Mouse (Mus musculus) embryonic facial prominence, embryonic 12.5 days (tissue): Measurements from ENCODE around the gene Bcl11b. TPM values are rescaled to one million over a fixed set of nuclear protein-coding genes. Genes with fewer than 3 reads are reported as not detected.

ENCODE experiments used
- ATAC-seq: fragments of 200-750 bp; cut with Nextera tagmentation; 2 replicates; pipeline ENCODE4 v1.8.0; 2017; ENCODE audit not compliant: insufficient number of reproducible peaks, insufficient read depth, low FRiP score, low TSS enrichment
- H3K27ac ChIP-seq: fragments of 300-500 bp; sonication (generic); 2 replicates; pipeline ENCODE4 v1.5.1; 2016; ENCODE audit warnings: mild to moderate bottlenecking
- H3K27me3 ChIP-seq: fragments of 300-500 bp; sonication (generic); 2 replicates; pipeline ENCODE4 v1.6.1; 2016; ENCODE audit warnings: mild to moderate bottlenecking, moderate library complexity
- H3K36me3 ChIP-seq: fragments of 300-500 bp; sonication (generic); 2 replicates; pipeline ENCODE4 v1.6.1; 2016; ENCODE audit warnings: mild to moderate bottlenecking
- H3K4me1 ChIP-seq: fragments of 300-500 bp; sonication (generic); 2 replicates; pipeline ENCODE4 v1.6.1; 2016
- H3K4me2 ChIP-seq: fragments of 300-500 bp; sonication (generic); replicated peaks from 2 replicates; pipeline ENCODE4 v1.6.1; 2016; ENCODE audit warnings: mild to moderate bottlenecking, moderate library complexity
- H3K4me3 ChIP-seq: fragments of 300-500 bp; sonication (generic); 2 replicates; pipeline ENCODE4 v1.5.1; 2016; ENCODE audit warnings: mild to moderate bottlenecking
- H3K9ac ChIP-seq: fragments of 300-500 bp; sonication (generic); 2 replicates; pipeline ENCODE4 v1.6.1; 2016; ENCODE audit warnings: mild to moderate bottlenecking, moderate library complexity
- H3K9me3 ChIP-seq: fragments of 300-500 bp; sonication (generic); 2 replicates; pipeline ENCODE4 v1.6.1; 2016; ENCODE audit warnings: mild to moderate bottlenecking, moderate library complexity
- whole genome bisulfite sequencing: fragments of 180-500 bp; shearing (Covaris S2); methylation state at CpG from one replicate; pipeline ENCODE4 v1.1.7; 2016; 5-methylcytosine and 5-hydroxymethylcytosine counted together
- polyA plus RNA-seq: library from polyadenylated mRNA; unstranded; fragments of >200 nt; fragmentation: Nextera tagmentation; extraction: Ambion mirVana; gene quantifications from 2 replicates; pipeline ENCODE4 v1.2.1, GENCODE M21; 2016

Gene Bcl11b
- polyA plus RNA-seq, 1 experiment from 2014 or later, result 39.4 TPM

DNA sequence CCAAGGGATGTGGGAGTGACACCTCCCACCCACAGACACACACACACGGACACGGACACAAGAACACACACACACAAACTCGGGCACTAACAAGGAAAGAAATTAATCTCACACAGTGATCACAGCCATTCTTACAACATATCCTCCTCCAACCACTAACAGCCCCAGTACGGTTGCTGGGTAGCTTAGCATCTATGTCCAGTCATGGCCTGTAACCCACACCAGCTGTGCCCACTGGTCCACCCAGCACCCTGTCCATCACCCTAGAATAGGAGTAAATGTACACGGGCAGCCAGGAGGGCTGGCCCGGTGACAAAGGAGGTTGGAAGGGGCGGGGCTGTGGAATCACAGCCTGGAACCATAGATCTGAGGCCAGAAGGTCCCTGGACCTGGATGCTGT lies 74.5 kb downstream of the Bcl11b start:
- Histone ChIP-seq H3K4me1 (peaks cover 67% of the 10 kb centered on the region), H3K9me3 (no peaks in the 10 kb centered on the region), H3K36me3 (no peaks in the 10 kb centered on the region), H3K4me3 (no peak overlapping the region), H3K9ac (no peak overlapping the region), H3K27me3 (no peaks in the 10 kb centered on the region), H3K27ac (peak overlapping the region; percentile 57; the same call in 1 of the 2 replicates), H3K4me2 (no peak overlapping the region)
- ATAC-seq, result no peak; the same call in 1 of the 2 replicates
- 72% methylated on average over 7 of the region's 7 CpGs for WGBS

GRCm38 (mm10) chr12:107928464-107928901 lies 74.9 kb downstream of the Bcl11b start:
- WGBS, result 66% methylated on average over 15 of the region's 15 CpGs
- no peak overlapping the region for H3K4me3 ChIP-seq
- no peak overlapping the region for H3K9ac ChIP-seq
- H3K27me3 ChIP-seq, result no peaks in the 10 kb centered on the region
- peak overlapping the region; percentile 63; the same call in 1 of the 2 replicates for H3K27ac ChIP-seq
- no peaks in the 10 kb centered on the region for H3K9me3 ChIP-seq
- no peaks in the 10 kb centered on the region for H3K36me3 ChIP-seq
- H3K4me1 ChIP-seq, result peaks cover 67% of the 10 kb centered on the region
- H3K4me2 ChIP-seq, result peak overlapping the region; percentile 21; the same call in 1 of the 2 replicates
- no peak for ATAC-seq

DNA sequence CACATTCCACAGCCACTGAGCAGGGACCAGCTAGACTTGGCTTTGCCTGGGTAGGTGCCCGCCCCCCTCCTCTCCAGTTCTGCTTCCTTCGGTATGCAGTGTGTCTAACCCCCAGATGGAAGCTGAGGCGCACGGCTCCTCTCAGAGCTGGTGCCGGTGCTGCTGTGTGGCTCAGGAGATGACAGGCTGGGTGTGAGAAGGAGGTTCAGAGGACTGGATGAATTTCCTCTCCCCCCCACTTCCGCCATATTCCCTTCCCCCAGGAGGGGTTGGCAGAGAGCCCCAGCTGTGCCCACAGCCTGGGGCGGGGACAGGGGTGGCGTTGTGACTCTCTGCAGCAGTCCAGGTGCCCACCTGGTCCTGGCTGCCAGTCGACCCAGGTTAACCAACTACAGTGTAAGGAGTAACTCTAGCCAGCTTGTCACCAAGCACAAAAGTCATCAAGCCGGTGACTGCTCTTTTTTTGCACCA lies 75.4 kb downstream of the Bcl11b start:
- WGBS, result 53% methylated on average over 10 of the region's 10 CpGs
- peaks cover 67% of the 10 kb centered on the region for H3K4me1 ChIP-seq
- no peak overlapping the region for H3K4me3 ChIP-seq
- no peaks in the 10 kb centered on the region for H3K36me3 ChIP-seq
- H3K9me3 ChIP-seq, result no peaks in the 10 kb centered on the region
- H3K27me3 ChIP-seq, result no peaks in the 10 kb centered on the region
- no peak; the same call in 1 of the 2 replicates for ATAC-seq
- H3K9ac ChIP-seq, result no peak overlapping the region
- peak overlapping the region; percentile 63; the same call in 1 of the 2 replicates for H3K27ac ChIP-seq
- peak overlapping the region; percentile 21; the same call in 1 of the 2 replicates for H3K4me2 ChIP-seq

DNA sequence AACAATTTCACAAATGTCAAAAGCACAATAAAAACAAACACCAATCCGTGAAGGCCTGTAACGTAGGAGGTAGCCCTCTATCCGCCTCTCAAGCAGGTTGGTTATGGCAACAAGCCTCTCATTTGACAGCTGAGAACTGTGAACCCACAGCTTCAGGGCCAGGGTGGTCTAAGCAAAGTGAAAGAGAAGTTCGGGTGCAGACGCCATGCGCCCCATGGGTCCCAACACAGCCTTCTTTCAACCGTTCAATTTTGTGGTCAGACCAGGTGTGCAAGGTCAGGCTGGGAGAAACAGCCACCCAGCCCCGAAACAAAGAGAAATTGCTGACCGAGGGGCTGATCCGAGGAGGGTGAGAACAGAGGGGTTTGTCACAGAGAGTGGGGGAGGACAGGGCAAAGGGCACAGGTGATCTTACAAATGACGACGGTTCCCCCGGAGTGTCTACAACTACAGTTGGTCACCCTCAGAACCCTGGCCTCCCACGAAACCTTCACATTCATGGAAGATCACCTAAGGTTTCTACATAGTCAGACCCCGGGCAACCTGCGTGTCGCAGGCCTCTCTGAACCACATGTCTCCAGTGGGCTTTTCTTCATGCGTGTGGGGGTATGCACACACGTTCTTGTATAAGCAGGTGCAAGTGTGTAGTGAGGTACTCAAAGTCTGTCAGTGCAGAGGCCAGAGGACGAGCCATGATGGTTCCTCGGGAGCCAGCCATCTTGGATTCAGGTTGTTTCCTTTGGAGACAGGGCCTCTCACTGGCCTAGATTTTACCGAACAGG lies 77.1 kb downstream of the Bcl11b start:
- Histone ChIP-seq H3K4me1 (peaks cover 64% of the 10 kb centered on the region), H3K9ac (no peak overlapping the region), H3K27me3 (no peaks in the 10 kb centered on the region), H3K9me3 (no peaks in the 10 kb centered on the region), H3K36me3 (no peaks in the 10 kb centered on the region), H3K4me2 (no peak overlapping the region), H3K4me3 (no peak overlapping the region), H3K27ac (no peak overlapping the region)
- no peak for ATAC-seq
- WGBS, result 87% methylated on average over 22 of the region's 22 CpGs

DNA sequence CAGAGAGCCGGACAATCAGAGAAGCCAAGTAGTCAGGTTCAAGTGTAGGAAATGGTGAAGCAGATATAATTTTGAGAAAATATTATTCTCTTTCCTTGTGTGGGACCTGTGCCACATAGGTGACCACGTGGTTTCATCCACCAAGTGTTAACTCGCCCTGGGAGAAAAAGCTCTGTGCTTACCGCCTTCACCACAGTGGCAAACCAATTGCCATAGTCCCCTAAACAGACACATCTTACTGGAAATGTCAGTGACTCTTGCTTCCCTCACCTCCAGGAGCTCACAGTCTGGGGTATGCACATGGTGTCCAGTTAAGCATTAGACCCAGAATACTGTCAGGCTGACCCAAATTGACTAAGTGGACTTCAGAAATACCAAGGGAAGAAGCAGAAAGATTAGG lies 78.7 kb downstream of the Bcl11b start:
- H3K9me3 ChIP-seq, result no peaks in the 10 kb centered on the region
- no peak for ATAC-seq
- peaks cover 67% of the 10 kb centered on the region for H3K4me1 ChIP-seq
- no peak overlapping the region for H3K27ac ChIP-seq
- H3K36me3 ChIP-seq, result no peaks in the 10 kb centered on the region
- no peak overlapping the region for H3K4me3 ChIP-seq
- no peak overlapping the region for H3K9ac ChIP-seq
- 79% methylated on average over 4 of the region's 4 CpGs for WGBS
- H3K27me3 ChIP-seq, result no peaks in the 10 kb centered on the region
- no peak overlapping the region for H3K4me2 ChIP-seq

DNA sequence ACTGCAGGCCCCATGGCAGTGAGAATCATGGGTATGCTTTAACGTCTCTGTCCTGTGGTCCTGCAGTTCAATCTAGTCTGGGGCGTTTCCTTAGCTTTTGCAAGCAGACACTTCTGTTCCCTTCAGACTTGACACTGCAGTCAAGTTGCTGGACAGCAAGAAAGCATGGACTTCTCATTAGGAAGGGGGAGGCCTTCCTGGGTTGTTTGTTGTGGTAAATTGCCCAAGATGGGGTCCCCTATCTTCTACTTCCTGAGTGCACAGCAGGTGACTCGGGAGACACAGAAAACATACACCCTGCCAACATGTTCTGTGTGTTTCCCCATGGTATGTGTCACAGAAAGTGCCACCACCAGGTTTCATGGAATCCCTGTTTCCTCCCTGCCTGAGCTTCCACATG lies 79.4 kb downstream of the Bcl11b start:
- Histone ChIP-seq H3K4me1 (peaks cover 60% of the 10 kb centered on the region), H3K36me3 (no peaks in the 10 kb centered on the region), H3K27me3 (no peaks in the 10 kb centered on the region), H3K27ac (no peak overlapping the region), H3K4me3 (no peak overlapping the region), H3K9ac (no peak overlapping the region), H3K4me2 (no peak overlapping the region), H3K9me3 (no peaks in the 10 kb centered on the region)
- ATAC-seq, result no peak
- 65% methylated on average over 3 of the region's 3 CpGs for WGBS

GRCm38 (mm10) chr12:107922180-107922579 lies 81.2 kb downstream of the Bcl11b start:
- Histone ChIP-seq H3K9ac (no peak overlapping the region), H3K9me3 (peaks cover 1% of the 10 kb centered on the region), H3K4me1 (peaks cover 46% of the 10 kb centered on the region), H3K27ac (no peak overlapping the region), H3K36me3 (peaks cover 4% of the 10 kb centered on the region), H3K27me3 (no peaks in the 10 kb centered on the region), H3K4me3 (no peak overlapping the region), H3K4me2 (no peak overlapping the region)
- 95% methylated on average over 7 of the region's 7 CpGs for WGBS
- no peak for ATAC-seq

- no peak for ATAC-seq
- WGBS, result 86% methylated on average over 7 of the region's 7 CpGs
- Histone ChIP-seq H3K4me2 (no peak overlapping the region), H3K27me3 (no peaks in the 10 kb centered on the region), H3K4me3 (no peak overlapping the region), H3K4me1 (peaks cover 44% of the 10 kb centered on the region), H3K9ac (no peak overlapping the region), H3K27ac (no peak overlapping the region), H3K36me3 (peaks cover 10% of the 10 kb centered on the region), H3K9me3 (peaks cover 7% of the 10 kb centered on the region)
These were observed 81.8 kb downstream of the Bcl11b start for GRCm38 (mm10) chr12:107921566-107921965.

- no peak for ATAC-seq
- no peak overlapping the region for H3K9ac ChIP-seq
- H3K36me3 ChIP-seq, result peaks cover 14% of the 10 kb centered on the region
- no peaks in the 10 kb centered on the region for H3K27me3 ChIP-seq
- H3K9me3 ChIP-seq, result peaks cover 11% of the 10 kb centered on the region
- no peak overlapping the region for H3K4me2 ChIP-seq
- 64% methylated on average over 6 of the region's 6 CpGs for WGBS
- H3K4me3 ChIP-seq, result no peak overlapping the region
- H3K4me1 ChIP-seq, result peaks cover 42% of the 10 kb centered on the region
- H3K27ac ChIP-seq, result no peak overlapping the region; the same call in 1 of the 2 replicates
These were observed 82.2 kb downstream of the Bcl11b start for GRCm38 (mm10) chr12:107921154-107921553.

DNA sequence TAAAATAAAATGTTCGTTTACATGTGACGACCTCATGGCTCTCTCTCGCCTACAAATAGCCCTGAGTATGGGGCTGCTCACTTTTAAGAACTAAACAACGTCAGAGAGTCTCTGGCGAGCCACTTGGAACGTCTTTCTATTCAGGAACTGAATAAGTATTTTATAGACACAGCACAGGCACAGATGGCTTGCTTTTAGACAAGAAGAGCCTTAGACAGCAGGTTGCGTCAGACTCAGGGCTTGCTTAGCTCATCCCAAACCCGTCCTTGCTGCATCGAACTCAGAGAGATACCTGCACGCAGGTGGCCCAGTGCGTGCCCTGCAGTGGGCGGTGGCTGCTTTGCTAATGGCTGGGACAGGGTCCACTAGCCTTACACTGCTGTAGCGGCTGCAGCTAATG lies 82.7 kb downstream of the Bcl11b start:
- Histone ChIP-seq H3K9ac (no peak overlapping the region), H3K27ac (no peak overlapping the region), H3K9me3 (peaks cover 16% of the 10 kb centered on the region), H3K4me2 (no peak overlapping the region), H3K27me3 (no peaks in the 10 kb centered on the region), H3K36me3 (peaks cover 18% of the 10 kb centered on the region), H3K4me1 (peaks cover 39% of the 10 kb centered on the region), H3K4me3 (no peak overlapping the region)
- ATAC-seq, result no peak
- WGBS, result 77% methylated on average over 13 of the region's 13 CpGs

DNA sequence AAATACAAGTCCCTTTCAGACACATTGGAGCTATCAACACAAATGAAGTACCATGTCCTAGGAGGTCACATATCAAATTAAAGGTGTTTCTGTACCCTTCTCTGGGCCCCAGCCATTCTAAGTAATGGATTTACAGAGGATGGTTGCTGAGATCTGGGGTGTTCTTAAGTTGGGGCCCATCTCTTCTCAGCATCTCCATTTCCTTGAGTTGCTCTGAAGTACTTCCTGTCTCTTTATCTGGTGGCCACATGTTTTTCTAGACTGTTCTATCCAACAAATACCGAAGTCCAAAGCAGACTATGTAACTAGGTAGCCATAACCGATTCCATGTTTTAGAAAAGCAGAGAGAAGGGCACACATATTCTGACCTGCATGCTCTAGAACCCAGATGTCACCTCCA lies 83.3 kb downstream of the Bcl11b start:
- Histone ChIP-seq H3K4me3 (no peak overlapping the region), H3K27me3 (no peaks in the 10 kb centered on the region), H3K9me3 (peaks cover 22% of the 10 kb centered on the region), H3K27ac (no peak overlapping the region), H3K4me1 (peaks cover 34% of the 10 kb centered on the region), H3K36me3 (peaks cover 25% of the 10 kb centered on the region), H3K9ac (no peak overlapping the region), H3K4me2 (no peak overlapping the region)
- ATAC-seq, result no peak
- WGBS, result 86% methylated on average over 2 of the region's 2 CpGs

GRCm38 (mm10) chr12:107918779-107919178 lies 84.6 kb downstream of the Bcl11b start:
- 92% methylated on average over 6 of the region's 6 CpGs for WGBS
- Histone ChIP-seq H3K27me3 (no peaks in the 10 kb centered on the region), H3K4me3 (no peak overlapping the region), H3K27ac (no peak overlapping the region), H3K9me3 (peaks cover 22% of the 10 kb centered on the region), H3K9ac (no peak overlapping the region), H3K4me1 (peaks cover 25% of the 10 kb centered on the region), H3K4me2 (no peak overlapping the region), H3K36me3 (peaks cover 33% of the 10 kb centered on the region)
- no peak for ATAC-seq
